Mouse (Mus musculus) cortical plate, adult 2 months (tissue): Measurements from ENCODE around the gene Gm3543.
"Not testable (repeated sequence)": the region's sequence is repeated elsewhere in the genome, so short reads cannot be mapped to it uniquely, and the experiment has no call there.

Experiments used
- CTCF ChIP-seq: fragments of 200-500 bp; IDR thresholded peaks from 2 replicates; pipeline ENCODE4 v1.5.1; 2011; ENCODE audit warnings: mild to moderate bottlenecking, control low read depth, low read length; ENCODE audit not compliant: insufficient read depth; ENCODE audit errors: extremely low read depth
- POLR2A ChIP-seq: fragments of 200-500 bp; IDR thresholded peaks from 2 replicates; pipeline ENCODE4 v1.6.1; 2011; ENCODE audit warnings: mild to moderate bottlenecking, low read length, control low read depth; ENCODE audit not compliant: insufficient read depth; ENCODE audit errors: extremely low read depth

GRCm38 (mm10) chr14:41943695-41944094 lies 39.4 kb downstream of the Gm3543 start, which contains the start of gene 1700024B05Rik:
- TF ChIP-seq POLR2A, CTCF: not testable (repeated sequence)
